Mouse (Mus musculus) liver, adult 2 months (tissue): Measurements from ENCODE around the gene Zfp148.
"Not testable (repeated sequence)": the region's sequence is repeated elsewhere in the genome, so short reads cannot be mapped to it uniquely, and the experiment has no call there.

Experiments used
- CTCF ChIP-seq: fragments of 200-500 bp; IDR thresholded peaks from 2 replicates; pipeline ENCODE4 v1.5.1; 2011; ENCODE audit warnings: low read depth, low read length, control low read depth
- POLR2A ChIP-seq: fragments of 200-500 bp; IDR thresholded peaks from 2 replicates; pipeline ENCODE4 v1.6.1; 2011; ENCODE audit warnings: low read length, control low read depth; ENCODE audit not compliant: insufficient read depth; ENCODE audit errors: extremely low read depth

- TF ChIP-seq POLR2A, CTCF: not testable (repeated sequence)
Measured at GRCm38 (mm10) chr16:33509231-33509630, 128.6 kb downstream of the Zfp148 start.
